Mouse (Mus musculus) ES-E14 (cell line): ENCODE measurements around the gene Pcgf5.

Experiments
- CHD2 ChIP-seq: IDR thresholded peaks from 2 replicates; pipeline ENCODE4 v1.6.1; 2014; ENCODE audit warnings: mild to moderate bottlenecking, low read depth, low read length, inconsistent platforms
- HCFC1 ChIP-seq: IDR thresholded peaks from 2 replicates; pipeline ENCODE4 v1.6.1; 2012; ENCODE audit warnings: low read length, inconsistent platforms, borderline replicate concordance; ENCODE audit not compliant: insufficient read depth
- MAFK ChIP-seq: IDR thresholded peaks from 2 replicates; pipeline ENCODE4 v1.6.1; 2014; ENCODE audit warnings: mild to moderate bottlenecking, low read depth, low read length, inconsistent platforms; ENCODE audit not compliant: insufficient read depth
- ZC3H11A ChIP-seq: IDR thresholded peaks from 2 replicates; pipeline ENCODE4 v1.6.1; 2012; ENCODE audit warnings: low read depth, mild to moderate bottlenecking, inconsistent platforms, low read length, borderline replicate concordance
- ZNF384 ChIP-seq: IDR thresholded peaks from 2 replicates; pipeline ENCODE4 v1.6.1; 2012; ENCODE audit warnings: low read depth, low read length, inconsistent platforms

DNA sequence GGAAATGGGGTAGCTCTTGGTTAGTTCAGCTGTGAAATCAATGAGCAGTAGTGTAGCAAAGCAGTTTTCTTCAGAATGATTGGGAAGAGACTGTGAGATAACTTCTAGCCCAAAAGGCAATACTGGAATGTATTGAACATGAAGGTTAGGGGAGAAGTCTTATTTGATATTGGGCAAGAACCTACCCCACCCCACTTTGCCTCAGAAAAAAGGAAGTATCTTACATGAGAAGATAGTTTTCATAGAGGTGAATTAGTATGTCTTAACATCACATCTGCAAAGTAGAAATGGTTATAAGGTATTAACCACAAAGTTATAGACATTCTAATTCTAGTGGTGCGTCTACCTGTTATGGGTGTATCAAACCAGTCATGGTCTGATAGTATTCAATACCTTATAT is 81.2 kb downstream of the Pcgf5 start:
- TF ChIP-seq CHD2 (no peak), HCFC1 (no peak), ZNF384 (no peak), MAFK (no peak), ZC3H11A (no peak)
